ENCODE assay signal across 8 mouse cellular contexts in genomic region chr4:129928124-129928751, GRCm38 (mm10). TPM values are rescaled to one million over a fixed set of nuclear protein-coding genes. Genes with fewer than 3 reads are reported as not detected.
A peak's percentile ranks its signal among the peaks of the same experiment; 100 is the strongest.
DNase-seq lines count a peak whose midpoint lies in the region; ATAC-seq lines count a peak whose summit lies in the region.

No protein-coding gene starts in this region.

- no peak for ATAC-seq in hindbrain, embryonic 13.5 days (ENCODE audit: low FRiP score)

- no peaks in the 10 kb centered on the region for H3K9me3 ChIP-seq in hindbrain, embryonic 13.5 days

- H3K4me3 ChIP-seq in hindbrain, embryonic 13.5 days: no peak overlapping the region

- H3K4me1 ChIP-seq in hindbrain, embryonic 13.5 days (replicated peaks): 0 out of 2 replicates have a peak, but pooled peaks cover 10% of the 10 kb centered on the region

- H3K36me3 ChIP-seq in hindbrain, embryonic 13.5 days: no peaks in the 10 kb centered on the region

- H3K27ac ChIP-seq in hindbrain, embryonic 13.5 days: no peak overlapping the region

- DNase-seq in NIH3T3 (ENCODE audit: low read depth): peak; percentile 92
- DNase-seq in cerebellum, adult 9-11 months: peak; percentile 43
- peak; percentile 39 to 63 for DNase-seq in frontal cortex, postnatal 14 days (ENCODE audit: low spot score in 2 of 2)
- peak; percentile 71 to 83 for DNase-seq in layer of hippocampus, postnatal 14 days (ENCODE audit: low spot score in 2 of 2)
- peak; percentile 86 for DNase-seq in lung, postnatal 36 days
- peak; percentile 75 for DNase-seq in right cerebral cortex, adult 18-20 months
- peak; percentile 55 for DNase-seq in urinary bladder, postnatal 10 days (ENCODE audit: low spot score)

- 7% methylated on average over 19 of the region's 19 CpGs for WGBS in hindbrain, embryonic 13.5 days

- H3K27me3 ChIP-seq in hindbrain, embryonic 13.5 days: 0 out of 2 replicates have a peak, but pooled peaks cover 5% of the 10 kb centered on the region

- H3K9ac ChIP-seq in hindbrain, embryonic 13.5 days: no peak overlapping the region

- peak overlapping the region; percentile 36 for H3K4me2 ChIP-seq in hindbrain, embryonic 13.5 days

RNA-seq across cellular contexts. Expression of gene Spocd1, which starts 0.8 kb away (rescaled TPM):
- polyA plus RNA-seq in hindbrain, embryonic 13.5 days (2015; fragmentation: Nextera tagmentation; extraction: Ambion mirVana): not detected in 2 replicates
- total RNA-seq in layer of hippocampus, postnatal 14 days (2021): under 1 TPM; 0.09 to 0.21 TPM

RNA-seq across cellular contexts. Expression of gene Adgrb2, which starts 56.4 kb away (rescaled TPM):
- polyA plus RNA-seq in hindbrain, embryonic 13.5 days (2015; fragmentation: Nextera tagmentation; extraction: Ambion mirVana): 9.3 and 11.3 TPM in 2 replicates
- total RNA-seq in layer of hippocampus, postnatal 14 days (2021): 100 to 1,000 TPM; 451 to 472 TPM
